Mouse (Mus musculus) stomach, embryonic 15.5 days (tissue): ENCODE results near the gene Tdp2. TPM values are rescaled to one million over a fixed set of nuclear protein-coding genes. Genes with fewer than 3 reads are reported as not detected.
A peak's percentile ranks its signal among the peaks of the same experiment; 100 is the strongest.

Experiments used
- ATAC-seq: fragments of 200-750 bp; cut with Nextera tagmentation; 2 replicates; pipeline ENCODE4 v1.8.0; 2017; ENCODE audit warnings: low read depth, moderate number of reproducible peaks, moderate TSS enrichment; ENCODE audit not compliant: insufficient read depth, low FRiP score
- H3K27ac ChIP-seq: fragments of 300-500 bp; sonication (generic); 2 replicates; pipeline ENCODE4 v1.5.1; 2015; ENCODE audit warnings: mild to moderate bottlenecking, inconsistent platforms
- H3K27me3 ChIP-seq: fragments of 300-500 bp; sonication (generic); replicated peaks from 2 replicates; pipeline ENCODE4 v1.6.1; 2015; ENCODE audit warnings: inconsistent platforms
- H3K36me3 ChIP-seq: fragments of 300-500 bp; sonication (generic); 2 replicates; pipeline ENCODE4 v1.6.1; 2015; ENCODE audit warnings: inconsistent platforms
- H3K4me1 ChIP-seq: fragments of 300-500 bp; sonication (generic); 2 replicates; pipeline ENCODE4 v1.6.1; 2015; ENCODE audit warnings: inconsistent platforms
- H3K4me2 ChIP-seq: fragments of 300-500 bp; sonication (generic); 2 replicates; pipeline ENCODE4 v1.6.1; 2015; ENCODE audit warnings: mild to moderate bottlenecking, inconsistent platforms
- H3K4me3 ChIP-seq: fragments of 300-500 bp; sonication (generic); replicated peaks from 2 replicates; pipeline ENCODE4 v1.5.1; 2015; ENCODE audit warnings: inconsistent platforms
- H3K9ac ChIP-seq: fragments of 300-500 bp; sonication (generic); 2 replicates; pipeline ENCODE4 v1.6.1; 2015; ENCODE audit warnings: inconsistent platforms
- H3K9me3 ChIP-seq: fragments of 300-500 bp; sonication (generic); 2 replicates; pipeline ENCODE4 v1.6.1; 2016; ENCODE audit warnings: inconsistent platforms
- WGBS: fragments of 180-500 bp; shearing (Covaris S2); methylation state at CpG from one replicate; pipeline ENCODE4 v1.1.7; 2015; 5-methylcytosine and 5-hydroxymethylcytosine counted together
- polyA plus RNA-seq: library from polyadenylated mRNA; unstranded; fragments of >200 nt; fragmentation: Nextera tagmentation; extraction: Ambion mirVana; gene quantifications from 2 replicates; pipeline ENCODE4 v1.2.1, GENCODE M21; 2015

Tdp2 gene
- polyA plus RNA-seq, 1 experiment from 2014 or later: 52.3 TPM

- no peaks in the 10 kb centered on the region for H3K9me3 ChIP-seq
- WGBS: 66% methylated on average over 12 of the region's 12 CpGs
- no peak overlapping the region for H3K27ac ChIP-seq
These were observed 29.6 kb downstream of the Tdp2 start for GRCm38 (mm10) chr13:24861084-24861483.

GRCm38 (mm10) chr13:24862021-24862420 lies 30.5 kb downstream of the Tdp2 start:
- Histone ChIP-seq H3K4me1 (no peaks in the 10 kb centered on the region), H3K36me3 (no peaks in the 10 kb centered on the region), H3K27me3 (no peaks in the 10 kb centered on the region), H3K4me3 (no peak overlapping the region), H3K27ac (no peak overlapping the region), H3K9me3 (no peaks in the 10 kb centered on the region), H3K4me2 (no peak overlapping the region), H3K9ac (no peak overlapping the region)
- 52% methylated on average over 7 of the region's 7 CpGs for WGBS
- ATAC-seq: no peak

More at GRCm38 (mm10) chr13:24861084-24861483, 29.6 kb downstream of the Tdp2 start:
- H3K36me3 ChIP-seq: no peaks in the 10 kb centered on the region
- no peak overlapping the region for H3K4me3 ChIP-seq
- no peak overlapping the region for H3K9ac ChIP-seq
- no peak for ATAC-seq
- H3K27me3 ChIP-seq: no peaks in the 10 kb centered on the region
- H3K4me1 ChIP-seq: no peaks in the 10 kb centered on the region
- no peak overlapping the region for H3K4me2 ChIP-seq

- ATAC-seq: no peak
- no peak overlapping the region for H3K27ac ChIP-seq
- WGBS: 69% methylated on average over 7 of the region's 7 CpGs
- no peaks in the 10 kb centered on the region for H3K9me3 ChIP-seq
- no peaks in the 10 kb centered on the region for H3K27me3 ChIP-seq
- H3K4me3 ChIP-seq: no peak overlapping the region
- no peaks in the 10 kb centered on the region for H3K4me1 ChIP-seq
- H3K36me3 ChIP-seq: no peaks in the 10 kb centered on the region
- H3K4me2 ChIP-seq: no peak overlapping the region
- no peak overlapping the region for H3K9ac ChIP-seq
These were observed 31.0 kb downstream of the Tdp2 start for GRCm38 (mm10) chr13:24862520-24862919.

DNA sequence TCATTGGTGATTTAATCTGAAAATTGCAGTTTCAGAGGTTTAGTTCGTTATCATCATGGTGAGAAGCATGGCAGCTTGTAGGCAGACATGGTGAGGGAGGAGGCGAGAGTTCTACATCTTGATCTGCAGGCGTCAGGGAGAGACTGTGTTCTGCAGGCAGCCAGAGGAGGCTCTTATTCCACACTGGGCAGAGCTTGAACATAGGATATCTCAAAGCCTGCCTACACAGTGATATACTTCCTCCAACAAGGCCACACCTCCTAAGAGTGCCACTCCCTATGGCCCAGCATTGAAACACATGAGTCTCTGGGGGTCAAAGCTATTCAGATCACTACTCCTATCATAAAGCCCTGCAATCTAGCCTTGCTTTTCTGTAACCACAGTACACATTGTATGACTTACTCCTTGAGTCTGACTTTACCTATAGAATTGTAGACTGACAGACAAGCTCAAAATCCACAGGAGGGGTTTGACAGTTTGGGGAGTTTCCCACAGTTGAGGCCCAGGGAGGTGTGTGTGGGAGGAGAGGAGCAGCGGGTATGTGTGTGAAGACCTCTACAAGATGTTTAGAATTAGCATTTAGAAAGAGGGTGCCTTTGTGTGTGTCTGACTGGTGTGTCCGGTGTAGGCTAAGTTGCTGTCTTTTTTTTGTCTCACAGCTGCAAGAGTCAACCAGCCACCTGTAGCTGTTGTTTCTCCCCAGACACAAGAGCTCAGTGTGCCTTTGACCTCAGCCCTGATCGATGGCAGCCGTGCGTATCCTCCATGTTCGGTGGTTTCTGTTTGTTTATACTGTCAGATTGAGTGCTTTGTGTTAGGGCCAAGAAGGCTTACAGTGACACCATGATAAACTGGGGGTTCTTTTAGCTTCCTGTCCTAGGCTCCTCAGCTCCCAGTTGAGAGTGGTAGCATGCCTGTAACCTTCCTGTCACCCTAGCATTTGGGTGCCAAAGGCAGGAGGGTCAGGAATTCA lies 35.2 kb downstream of the Tdp2 start:
- Histone ChIP-seq H3K27me3 (no peaks in the 10 kb centered on the region), H3K36me3 (no peaks in the 10 kb centered on the region), H3K4me2 (no peak overlapping the region), H3K9me3 (no peaks in the 10 kb centered on the region), H3K4me3 (no peak overlapping the region), H3K9ac (no peak overlapping the region), H3K4me1 (no peaks in the 10 kb centered on the region), H3K27ac (no peak overlapping the region)
- WGBS: 48% methylated on average over 9 of the region's 9 CpGs
- peak; percentile 47; the same call in 1 of the 2 replicates for ATAC-seq

DNA sequence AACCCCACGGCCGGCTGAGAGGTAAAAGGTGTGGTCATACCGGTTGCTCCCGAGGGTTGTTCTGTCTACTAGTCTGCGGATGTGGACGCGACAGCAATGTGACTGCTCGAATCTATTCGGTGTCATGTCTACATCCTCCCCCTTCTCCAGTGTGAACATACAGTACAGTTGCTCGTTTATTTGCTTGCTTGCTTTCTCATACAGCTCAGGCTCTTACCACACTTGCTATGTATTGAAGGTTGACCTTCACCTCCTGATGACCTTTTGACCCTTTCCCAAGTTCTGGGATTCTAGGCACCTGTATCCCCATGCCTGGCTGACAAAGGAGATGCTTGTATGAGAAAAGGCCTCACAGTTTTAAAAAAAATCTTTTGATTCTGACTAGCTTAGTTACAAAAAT lies 36.3 kb downstream of the Tdp2 start:
- Histone ChIP-seq H3K36me3 (no peaks in the 10 kb centered on the region), H3K4me3 (no peak overlapping the region), H3K27ac (no peak overlapping the region), H3K4me2 (no peak overlapping the region), H3K9ac (no peak overlapping the region), H3K27me3 (no peaks in the 10 kb centered on the region), H3K4me1 (no peaks in the 10 kb centered on the region), H3K9me3 (no peaks in the 10 kb centered on the region)
- ATAC-seq: no peak
- whole genome bisulfite sequencing: 79% methylated on average over 10 of the region's 10 CpGs

DNA sequence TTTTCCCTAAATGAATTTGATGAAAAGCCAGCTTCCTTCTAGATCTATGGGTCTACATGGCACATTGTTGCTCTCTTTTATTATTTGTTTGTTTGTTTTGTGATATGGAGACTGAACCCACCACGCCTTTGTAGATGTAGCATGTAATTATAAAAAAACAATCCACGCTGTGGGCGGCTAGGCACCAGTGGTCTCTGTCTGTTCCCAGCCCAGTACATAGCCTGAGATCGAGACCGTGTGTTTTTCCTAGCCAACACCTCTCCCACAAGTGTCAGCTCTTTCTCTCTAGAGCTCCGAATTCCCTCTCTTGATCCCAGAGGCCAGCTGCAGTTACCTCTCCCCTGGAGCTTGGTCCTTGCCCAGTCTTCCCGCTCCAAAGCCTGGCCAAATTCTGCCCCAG lies 36.8 kb downstream of the Tdp2 start:
- no peak for ATAC-seq
- Histone ChIP-seq H3K36me3 (no peaks in the 10 kb centered on the region), H3K4me1 (no peaks in the 10 kb centered on the region), H3K27me3 (no peaks in the 10 kb centered on the region), H3K4me3 (no peak overlapping the region), H3K27ac (no peak overlapping the region), H3K9me3 (no peaks in the 10 kb centered on the region), H3K4me2 (no peak overlapping the region), H3K9ac (no peak overlapping the region)
- WGBS: 86% methylated on average over 7 of the region's 7 CpGs

- Histone ChIP-seq H3K4me1 (no peaks in the 10 kb centered on the region), H3K4me3 (no peak overlapping the region), H3K9me3 (no peaks in the 10 kb centered on the region), H3K27ac (no peak overlapping the region), H3K9ac (no peak overlapping the region), H3K36me3 (no peaks in the 10 kb centered on the region), H3K27me3 (no peaks in the 10 kb centered on the region), H3K4me2 (no peak overlapping the region)
- 75% methylated on average over 15 of the region's 15 CpGs for WGBS
- ATAC-seq: no peak; the same call in 1 of the 2 replicates
These were observed 48.0 kb downstream of the Tdp2 start for GRCm38 (mm10) chr13:24879359-24880040.

DNA sequence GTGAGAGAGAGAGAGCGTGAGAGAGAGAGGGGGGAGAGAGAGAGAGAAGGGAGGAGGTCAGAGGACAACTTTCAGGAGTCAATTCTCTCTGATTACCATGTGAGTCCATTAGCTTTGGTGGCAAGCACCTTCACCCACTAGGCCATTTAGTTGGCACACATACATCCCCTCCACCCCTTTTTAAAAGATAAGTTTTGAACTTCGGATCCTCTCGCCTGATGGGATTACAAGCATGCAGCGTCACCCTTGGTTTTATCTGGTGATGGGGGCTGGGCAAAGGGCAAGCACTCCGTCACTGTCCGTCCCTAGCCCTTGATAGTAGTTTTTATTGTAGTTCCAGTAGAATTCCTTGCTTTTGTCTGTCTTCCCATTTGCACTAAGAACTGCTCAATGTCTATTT lies 48.7 kb downstream of the Tdp2 start:
- 69% methylated on average over 6 of the region's 6 CpGs for WGBS
- H3K36me3 ChIP-seq: no peaks in the 10 kb centered on the region
- ATAC-seq: no peak
- H3K27ac ChIP-seq: no peak overlapping the region
- no peaks in the 10 kb centered on the region for H3K27me3 ChIP-seq
- H3K4me3 ChIP-seq: no peak overlapping the region
- no peaks in the 10 kb centered on the region for H3K9me3 ChIP-seq
- no peak overlapping the region for H3K4me2 ChIP-seq
- H3K9ac ChIP-seq: no peak overlapping the region
- H3K4me1 ChIP-seq: no peaks in the 10 kb centered on the region

DNA sequence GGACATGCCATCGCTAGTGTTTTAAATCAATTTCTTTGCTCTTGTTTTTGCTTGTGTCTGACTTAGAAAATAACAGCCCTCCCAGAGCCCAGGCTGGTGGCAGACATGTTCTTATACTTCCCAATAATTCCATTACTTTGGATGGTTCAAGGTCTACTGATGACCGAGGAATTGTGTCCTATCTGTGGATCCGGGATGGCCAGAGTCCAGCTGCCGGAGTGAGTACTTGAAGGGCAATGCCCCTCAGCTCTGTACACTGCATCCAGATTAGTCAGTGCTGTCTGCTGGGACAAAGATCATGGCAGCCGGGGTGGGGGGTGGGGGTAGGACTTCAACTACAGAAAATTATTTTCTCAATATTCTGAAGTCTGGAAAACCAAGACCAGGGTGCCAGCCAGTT lies 49.2 kb downstream of the Tdp2 start:
- whole genome bisulfite sequencing: 91% methylated on average over 5 of the region's 5 CpGs
- Histone ChIP-seq H3K27me3 (no peaks in the 10 kb centered on the region), H3K4me1 (no peaks in the 10 kb centered on the region), H3K9me3 (no peaks in the 10 kb centered on the region), H3K9ac (no peak overlapping the region), H3K36me3 (no peaks in the 10 kb centered on the region), H3K27ac (no peak overlapping the region), H3K4me3 (no peak overlapping the region), H3K4me2 (no peak overlapping the region)
- ATAC-seq: no peak

DNA sequence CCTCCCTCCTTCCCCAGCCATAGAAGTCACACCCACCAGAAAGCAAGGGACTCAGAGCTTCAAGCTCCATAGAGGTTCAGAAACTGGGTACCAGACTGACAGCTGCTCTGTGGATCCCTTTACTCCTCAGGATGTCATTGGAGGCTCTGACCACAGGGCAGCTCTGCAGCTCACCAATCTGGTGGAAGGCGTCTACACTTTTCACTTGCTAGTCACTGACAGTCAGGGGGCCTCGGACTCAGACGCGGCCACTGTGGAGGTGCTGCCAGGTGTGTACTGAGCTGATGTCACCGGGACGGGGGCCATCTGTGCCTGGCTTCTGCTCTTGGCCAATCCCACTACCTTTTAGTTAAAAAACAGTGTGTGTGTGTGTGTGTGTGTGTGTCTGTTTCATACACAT lies 50.9 kb downstream of the Tdp2 start:
- no peak overlapping the region for H3K27ac ChIP-seq
- no peak overlapping the region for H3K4me3 ChIP-seq
- no peaks in the 10 kb centered on the region for H3K36me3 ChIP-seq
- no peaks in the 10 kb centered on the region for H3K27me3 ChIP-seq
- no peaks in the 10 kb centered on the region for H3K9me3 ChIP-seq
- no peak overlapping the region for H3K9ac ChIP-seq
- H3K4me1 ChIP-seq: no peaks in the 10 kb centered on the region
- no peak overlapping the region for H3K4me2 ChIP-seq
- ATAC-seq: no peak
- 95% methylated on average over 6 of the region's 6 CpGs for WGBS

GRCm38 (mm10) chr13:24889554-24889953 lies 58.1 kb downstream of the Tdp2 start:
- no peaks in the 10 kb centered on the region for H3K9me3 ChIP-seq
- no peak overlapping the region for H3K27ac ChIP-seq
- 24% methylated on average over 1 of the region's 1 CpGs for WGBS
- no peak overlapping the region for H3K9ac ChIP-seq
- no peaks in the 10 kb centered on the region for H3K4me1 ChIP-seq
- H3K36me3 ChIP-seq: no peaks in the 10 kb centered on the region
- no peak overlapping the region for H3K4me3 ChIP-seq
- H3K27me3 ChIP-seq: no peaks in the 10 kb centered on the region
- no peak for ATAC-seq
- H3K4me2 ChIP-seq: no peak overlapping the region
